Comparison of ENCODE assay signal across 13 mouse cellular contexts in the genomic region with DNA sequence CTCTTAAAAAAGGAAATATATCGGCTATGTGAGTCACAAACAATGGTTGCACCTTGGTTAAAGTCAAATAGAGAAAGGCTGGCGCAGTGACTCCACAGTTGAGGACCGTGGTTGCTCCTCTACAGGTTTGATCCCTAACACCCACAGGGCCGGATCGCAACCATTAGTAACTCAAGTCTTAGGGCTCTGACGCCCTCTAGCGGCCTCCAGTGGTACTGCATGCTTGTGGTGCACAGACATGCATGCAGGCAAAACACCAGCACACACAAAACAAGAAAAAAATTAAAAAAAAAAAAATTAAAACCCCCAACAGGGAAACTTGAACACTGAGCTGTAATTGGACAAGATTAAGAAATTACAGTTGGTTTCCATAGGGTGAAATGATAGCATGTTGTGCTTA.
A peak's percentile ranks its signal among the peaks of the same experiment; 100 is the strongest.
DNase-seq lines count a peak whose midpoint lies in the region; ATAC-seq and TF ChIP-seq lines count a peak whose summit lies in the region.
"Had no signal": no experiment of that assay in that cellular context is flagged by ENCODE, and none has a peak within 500 bp of the region (broad histone marks: within the 10 kb centered on the region; RNA-seq: fewer than 3 reads in every experiment).

No protein-coding gene starts in this region.

- TF ChIP-seq POLR2A in testis, adult 2 months (IDR thresholded peaks at IDR 0.05; ENCODE audit: control insufficient read depth, low read depth, low read length): no peak

- DNase-seq in heart, postnatal 0 days (ENCODE audit: low spot score): no peak
- DNase-seq in heart, embryonic 10.5 days (ENCODE audit: low spot score): no peak
- DNase-seq in midbrain, postnatal 0 days (ENCODE audit: low spot score): no peak
- no peak for DNase-seq in midbrain, embryonic 14.5 days
- peak; percentile 85 for DNase-seq in R1 (ENCODE audit: low read depth, low spot score)
- no peak for DNase-seq in gastrocnemius, adult 18-20 months (ENCODE audit: low spot score)
- DNase-seq in frontal cortex, postnatal 10 days (ENCODE audit: low spot score in 2 of 2): no peak
- DNase-seq: adrenal gland, postnatal 14 days; cerebellum, postnatal 36 days; kidney, adult 18-20 months had no signal

- ATAC-seq in heart, postnatal 0 days (ENCODE audit: insufficient read depth, low read depth): no peak
- ATAC-seq in midbrain, postnatal 0 days (ENCODE audit: low FRiP score): no peak
- ATAC-seq in midbrain, embryonic 14.5 days (ENCODE audit: low FRiP score, low TSS enrichment): no peak

- no peak overlapping the region for H3K9ac ChIP-seq in heart, postnatal 0 days (replicated peaks; ENCODE audit: low read depth, low read length)
- H3K9ac ChIP-seq in midbrain, postnatal 0 days (replicated peaks; ENCODE audit: low read length, poor library complexity, severe bottlenecking): no peak overlapping the region
- H3K9ac ChIP-seq in midbrain, embryonic 14.5 days (replicated peaks; ENCODE audit: low read length): no peak overlapping the region

- 0 out of 2 replicates have a peak, but pooled peaks cover 6% of the 10 kb centered on the region for H3K27me3 ChIP-seq in heart, postnatal 0 days (ENCODE audit: control insufficient read depth, insufficient read depth, low read length)
- peaks cover 44% of the 10 kb centered on the region for H3K27me3 ChIP-seq in heart, embryonic 10.5 days (ENCODE audit: insufficient read depth, poor library complexity, severe bottlenecking)
- H3K27me3 ChIP-seq in midbrain, postnatal 0 days (ENCODE audit: insufficient read depth, low read length): peaks cover 8% of the 10 kb centered on the region
- H3K27me3 ChIP-seq in midbrain, embryonic 14.5 days (ENCODE audit: control insufficient read depth, insufficient read depth, low read length): no peaks in the 10 kb centered on the region
- no peaks in the 10 kb centered on the region for H3K27me3 ChIP-seq in testis, adult 2 months (ENCODE audit: control insufficient read depth, insufficient read depth, low read length)

- H3K27ac ChIP-seq in heart, postnatal 0 days (ENCODE audit: low read depth): no peak overlapping the region
- H3K27ac ChIP-seq in heart, embryonic 10.5 days: no peak overlapping the region
- H3K27ac ChIP-seq in midbrain, postnatal 0 days (ENCODE audit: low read depth, low read length): no peak overlapping the region
- no peak overlapping the region for H3K27ac ChIP-seq in midbrain, embryonic 14.5 days (replicated peaks; ENCODE audit: low read depth, low read length)
- H3K27ac ChIP-seq in testis, adult 2 months (ENCODE audit: control insufficient read depth, insufficient read depth, low read depth, low read length): no peak overlapping the region

- H3K9me3 ChIP-seq in heart, postnatal 0 days (replicated peaks; ENCODE audit: control insufficient read depth, low read length): no peaks in the 10 kb centered on the region
- no peaks in the 10 kb centered on the region for H3K9me3 ChIP-seq in heart, embryonic 10.5 days
- no peaks in the 10 kb centered on the region for H3K9me3 ChIP-seq in midbrain, postnatal 0 days (ENCODE audit: low read length)
- H3K9me3 ChIP-seq in midbrain, embryonic 14.5 days (ENCODE audit: control insufficient read depth, low read length): no peaks in the 10 kb centered on the region

- H3K36me3 ChIP-seq in heart, postnatal 0 days (replicated peaks; ENCODE audit: control insufficient read depth, insufficient read depth, low read length): no peaks in the 10 kb centered on the region
- no peaks in the 10 kb centered on the region for H3K36me3 ChIP-seq in heart, embryonic 10.5 days
- H3K36me3 ChIP-seq in midbrain, postnatal 0 days (ENCODE audit: insufficient read depth, low read length): no peaks in the 10 kb centered on the region
- H3K36me3 ChIP-seq in midbrain, embryonic 14.5 days (ENCODE audit: control insufficient read depth, insufficient read depth, low read length): no peaks in the 10 kb centered on the region
- no peaks in the 10 kb centered on the region for H3K36me3 ChIP-seq in testis, adult 2 months (ENCODE audit: control insufficient read depth, insufficient read depth, low read length)

- peak; percentile 11 for TF ChIP-seq CTCF in heart, postnatal 0 days (IDR thresholded peaks at IDR 0.05; ENCODE audit: low read depth)
- peak; percentile 44 for TF ChIP-seq CTCF in midbrain, postnatal 0 days (IDR thresholded peaks at IDR 0.05)
- TF ChIP-seq CTCF in testis, adult 2 months (IDR thresholded peaks at IDR 0.05; ENCODE audit: control insufficient read depth, insufficient read depth, insufficient replicate concordance, low read depth, low read length): peak; percentile 98

- no peak overlapping the region for H3K4me3 ChIP-seq in heart, postnatal 0 days (ENCODE audit: low read depth, low read length)
- no peak overlapping the region for H3K4me3 ChIP-seq in heart, embryonic 10.5 days
- no peak overlapping the region for H3K4me3 ChIP-seq in midbrain, postnatal 0 days (ENCODE audit: low read depth, low read length)
- no peak overlapping the region for H3K4me3 ChIP-seq in midbrain, embryonic 14.5 days (replicated peaks; ENCODE audit: low read depth, low read length)
- no peak overlapping the region; the same call in 1 of the 2 replicates for H3K4me3 ChIP-seq in testis, adult 2 months (ENCODE audit: control insufficient read depth, low read depth, low read length)
- H3K4me3 ChIP-seq: erythroblast, embryonic 14.5 days had no signal

- WGBS in heart, postnatal 0 days: 64% methylated on average over 7 of the region's 7 CpGs
- 60% methylated on average over 7 of the region's 7 CpGs for WGBS in heart, embryonic 10.5 days
- 67% methylated on average over 7 of the region's 7 CpGs for WGBS in midbrain, postnatal 0 days
- 67% methylated on average over 7 of the region's 7 CpGs for WGBS in midbrain, embryonic 14.5 days

- H3K4me1 ChIP-seq in heart, postnatal 0 days (ENCODE audit: control insufficient read depth, insufficient read depth): no peaks in the 10 kb centered on the region
- H3K4me1 ChIP-seq in heart, embryonic 10.5 days: no peaks in the 10 kb centered on the region
- no peaks in the 10 kb centered on the region for H3K4me1 ChIP-seq in midbrain, postnatal 0 days (ENCODE audit: insufficient read depth, low read length)
- peaks cover 4% of the 10 kb centered on the region; the same call in 1 of the 2 replicates for H3K4me1 ChIP-seq in midbrain, embryonic 14.5 days (ENCODE audit: control insufficient read depth, insufficient read depth, low read length)
- peaks cover 3% of the 10 kb centered on the region; the same call in 1 of the 2 replicates for H3K4me1 ChIP-seq in testis, adult 2 months (ENCODE audit: control insufficient read depth, insufficient read depth, low read length)

- TF ChIP-seq EP300 in heart, postnatal 0 days (IDR thresholded peaks at IDR 0.05; ENCODE audit: low read depth): no peak

- H3K4me2 ChIP-seq in heart, postnatal 0 days (ENCODE audit: low read depth, low read length): no peak overlapping the region
- H3K4me2 ChIP-seq in midbrain, postnatal 0 days (ENCODE audit: low read depth, low read length, poor library complexity, severe bottlenecking): no peak overlapping the region
- H3K4me2 ChIP-seq in midbrain, embryonic 14.5 days (ENCODE audit: low read length): no peak overlapping the region
- H3K4me2 ChIP-seq: midbrain, embryonic 11.5 days had no signal

Comparison
In these comparisons a context has a peak if more than half of its experiments do, and no peak if none do; other contexts are left out.
1. CTCF ChIP-seq: peak in every context shown above with its lines; median percentile 98 in testis, adult 2 months; 44 in midbrain, postnatal 0 days; 11 in heart, postnatal 0 days.